Mouse (Mus musculus) lung, adult 2 months (tissue): ENCODE data around the gene Usp37. TPM values are rescaled to one million over a fixed set of nuclear protein-coding genes. Genes with fewer than 3 reads are reported as not detected.
A peak's percentile ranks its signal among the peaks of the same experiment; 100 is the strongest.

ENCODE experiments used
- DNase-seq: peaks from one replicate; pipeline ENCODE4 v3.0.0; 2022
- H3K4me1 ChIP-seq: fragments of 200-500 bp; 2 replicates; pipeline ENCODE4 v1.6.1; 2011; ENCODE audit warnings: low read length; ENCODE audit not compliant: control insufficient read depth, insufficient read depth
- H3K4me3 ChIP-seq: fragments of 200-500 bp; replicated peaks from 2 replicates; pipeline ENCODE3; 2011; ENCODE audit warnings: low read depth, mild to moderate bottlenecking, control low read depth, low read length; ENCODE audit errors: extremely low read depth
- CTCF ChIP-seq: fragments of 200-500 bp; IDR thresholded peaks from 2 replicates; pipeline ENCODE4 v1.5.1; 2011; ENCODE audit warnings: mild to moderate bottlenecking, low read length, control low read depth; ENCODE audit not compliant: insufficient read depth
- POLR2A ChIP-seq: fragments of 200-500 bp; IDR thresholded peaks from 2 replicates; pipeline ENCODE4 v1.6.1; 2011; ENCODE audit warnings: low read depth, mild to moderate bottlenecking, control low read depth, low read length, borderline replicate concordance; ENCODE audit errors: extremely low read depth
- WGBS: fragments of 180-500 bp; shearing (Covaris S2); methylation state at CpG from one replicate; pipeline ENCODE4 v1.1.7; 2018; 5-methylcytosine and 5-hydroxymethylcytosine counted together
- polyA plus RNA-seq: library from polyadenylated mRNA; depleted of rRNA; stranded (reverse); fragments of >200 nt; gene quantifications from 2 replicates; pipeline ENCODE4 v1.2.3, GENCODE M21; 2012; rRNA removed

Usp37 gene
- polyA plus RNA-seq, 1 experiment: 3.4 TPM

DNA sequence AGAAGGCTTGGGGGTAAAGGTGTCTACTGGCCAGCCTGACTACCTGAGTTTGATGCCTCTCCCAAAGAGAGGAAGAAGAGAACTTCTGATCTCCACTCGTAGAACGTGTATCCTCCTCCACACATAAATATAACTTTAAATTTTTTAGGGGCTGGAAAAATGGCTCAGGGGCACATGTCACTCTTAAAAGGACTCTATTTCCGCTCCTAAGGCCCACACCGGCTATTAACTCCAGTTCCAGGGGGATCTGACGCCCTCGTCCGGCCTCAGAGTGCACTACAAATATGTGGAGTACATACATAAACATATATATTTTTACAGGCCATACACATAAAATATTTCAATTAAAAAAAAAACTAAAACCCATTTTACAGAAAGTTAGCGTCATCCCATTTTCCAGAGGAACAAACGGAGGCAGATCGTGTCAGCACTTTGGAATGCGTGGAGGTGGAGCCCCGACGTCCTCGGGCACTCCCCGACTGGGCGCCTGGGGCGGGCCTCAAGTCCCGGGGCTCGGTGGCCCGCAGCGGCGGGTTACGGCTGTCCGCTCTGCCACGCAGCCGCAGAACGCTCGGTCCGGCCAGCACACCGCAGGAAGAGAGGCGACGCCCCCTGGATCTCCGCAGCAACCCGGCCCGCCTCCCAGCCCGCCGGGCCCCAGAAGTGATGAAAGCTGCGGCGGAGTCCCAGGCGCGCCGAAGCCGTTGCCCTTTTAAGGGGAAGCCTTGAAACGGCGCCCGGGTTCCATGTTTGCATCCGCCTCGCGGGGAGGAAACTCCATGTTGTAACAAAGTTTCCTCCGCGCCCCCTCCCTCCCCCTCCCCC, 152.9 kb downstream of the Usp37 start, which contains the start of gene Ctdsp1:
Gene Ctdsp1 (plus strand): TSS at position 586 of the 825 bp plus-strand sequence.
- peak within 1 kb of the TSS; percentile 93 for H3K4me3 ChIP-seq
- WGBS: 3% methylated on average over 51 of the region's 51 CpGs
- TF ChIP-seq CTCF (no peak), POLR2A (peak; percentile 54; the same call in 1 of the 2 replicates)
- peak; percentile 95 for DNase-seq
- H3K4me1 ChIP-seq: peaks cover 20% of the 10 kb centered on the region

GRCm38 (mm10) chr1:74390287-74390906, 153.7 kb downstream of the Usp37 start:
- WGBS: 5% methylated on average over 21 of the region's 21 CpGs
- Histone ChIP-seq H3K4me3 (peak overlapping the region; percentile 10), H3K4me1 (peaks cover 20% of the 10 kb centered on the region)
- DNase-seq: peak; percentile 71
- 0 out of 2 replicates have a peak, but pooled peaks have one; percentile 2 for TF ChIP-seq POLR2A
- peak; percentile 76 for TF ChIP-seq CTCF

DNA sequence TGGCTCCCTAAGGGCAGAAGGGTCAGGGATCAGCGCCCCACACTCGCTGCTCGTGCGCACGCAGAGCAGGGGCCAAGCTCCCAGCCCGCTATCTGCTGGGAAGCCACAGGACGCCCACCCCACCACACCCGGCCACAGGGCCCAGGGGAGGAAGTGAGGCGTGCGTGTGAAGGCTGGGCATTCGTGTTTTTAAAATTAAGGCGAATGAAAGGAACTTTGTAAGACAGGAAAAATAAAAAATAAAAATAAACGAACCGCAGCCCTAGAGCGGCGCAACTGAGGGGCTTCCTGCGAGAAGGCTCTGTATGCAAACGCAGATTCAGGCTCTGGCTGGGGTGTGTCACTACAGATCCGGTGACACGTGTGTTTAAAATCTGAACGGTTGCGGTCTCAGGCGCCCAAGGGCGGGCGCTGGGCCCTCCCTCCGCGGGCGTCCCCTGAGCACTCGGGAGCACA, 154.2 kb downstream of the Usp37 start:
- TF ChIP-seq POLR2A (peak; percentile 12; the same call in 1 of the 2 replicates), CTCF (no peak)
- 7% methylated on average over 29 of the region's 29 CpGs for WGBS
- Histone ChIP-seq H3K4me1 (peaks cover 20% of the 10 kb centered on the region), H3K4me3 (no peak overlapping the region)
- DNase-seq: peak; percentile 50

- H3K4me3 ChIP-seq: no peak overlapping the region
- H3K4me1 ChIP-seq: peaks cover 20% of the 10 kb centered on the region
- DNase-seq: no peak
- WGBS: 85% methylated on average over 7 of the region's 7 CpGs
- TF ChIP-seq CTCF: no peak
- no peak for TF ChIP-seq POLR2A
Measured at GRCm38 (mm10) chr1:74388398-74388920, 155.6 kb downstream of the Usp37 start.

DNA sequence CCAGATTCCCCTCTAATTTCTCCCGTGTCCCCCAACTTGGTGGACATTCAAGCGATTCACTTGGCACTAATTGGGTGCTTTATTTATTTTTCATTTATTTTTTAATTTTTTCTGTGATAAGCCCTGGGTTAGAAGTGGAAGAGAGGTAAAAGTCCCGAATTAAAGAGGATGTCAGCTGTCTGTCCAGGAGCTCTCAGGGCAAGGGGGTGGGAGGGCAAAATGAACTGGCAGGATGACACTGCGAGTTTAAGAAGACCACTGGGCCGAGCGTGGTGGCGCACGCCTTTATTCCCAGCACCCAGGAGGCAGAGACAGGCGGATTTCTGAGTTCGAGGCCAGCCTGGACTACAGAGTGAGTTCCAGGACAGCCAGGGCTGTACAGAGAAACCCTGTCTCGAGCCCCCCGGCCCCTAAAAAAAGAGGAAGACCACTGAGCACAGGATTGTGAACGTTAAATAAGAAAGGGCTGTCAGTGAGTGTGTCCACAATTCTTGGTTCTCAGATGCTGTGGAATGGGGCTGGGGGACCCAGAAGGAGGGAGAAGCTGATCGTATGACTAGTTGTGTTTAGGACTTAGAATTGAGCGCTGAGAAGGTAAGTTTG, 156.6 kb downstream of the Usp37 start:
- DNase-seq: no peak
- WGBS: 43% methylated on average over 15 of the region's 15 CpGs
- H3K4me1 ChIP-seq: peaks cover 15% of the 10 kb centered on the region
- H3K4me3 ChIP-seq: peak overlapping the region; percentile 65
- TF ChIP-seq CTCF: no peak
- no peak for TF ChIP-seq POLR2A

- TF ChIP-seq POLR2A (peak; percentile 73; the same call in 1 of the 2 replicates), CTCF (peak; percentile 22; the same call in 1 of the 2 replicates)
- Histone ChIP-seq H3K4me1 (peaks cover 15% of the 10 kb centered on the region), H3K4me3 (peak overlapping the region; percentile 65)
- peak; percentile 98 for DNase-seq
- WGBS: under 1% methylated on average over 26 of the region's 26 CpGs
Measured at GRCm38 (mm10) chr1:74386714-74387385, 157.2 kb downstream of the Usp37 start.

DNA sequence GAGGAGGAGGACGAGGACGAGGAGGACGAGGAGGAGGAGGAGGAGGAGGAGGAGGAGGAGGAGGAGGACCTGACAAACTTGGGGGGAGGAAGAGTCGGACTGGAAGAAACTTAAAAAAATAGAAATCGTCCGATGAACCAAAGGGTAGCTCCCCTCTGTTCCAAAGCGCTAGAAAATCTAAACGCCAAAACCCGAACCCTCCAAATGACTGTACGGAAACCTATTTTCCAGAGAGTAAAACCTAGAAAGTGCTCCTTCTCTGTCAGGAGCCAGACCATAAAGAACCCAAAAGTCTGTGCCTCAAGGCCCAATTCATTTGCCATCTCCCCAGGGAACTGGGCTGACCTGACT, 157.7 kb downstream of the Usp37 start:
- H3K4me1 ChIP-seq: peaks cover 15% of the 10 kb centered on the region
- 32% methylated on average over 8 of the region's 10 CpGs for WGBS
- DNase-seq: no peak
- TF ChIP-seq CTCF: no peak
- TF ChIP-seq POLR2A: no peak
- peak overlapping the region; percentile 65 for H3K4me3 ChIP-seq

DNA sequence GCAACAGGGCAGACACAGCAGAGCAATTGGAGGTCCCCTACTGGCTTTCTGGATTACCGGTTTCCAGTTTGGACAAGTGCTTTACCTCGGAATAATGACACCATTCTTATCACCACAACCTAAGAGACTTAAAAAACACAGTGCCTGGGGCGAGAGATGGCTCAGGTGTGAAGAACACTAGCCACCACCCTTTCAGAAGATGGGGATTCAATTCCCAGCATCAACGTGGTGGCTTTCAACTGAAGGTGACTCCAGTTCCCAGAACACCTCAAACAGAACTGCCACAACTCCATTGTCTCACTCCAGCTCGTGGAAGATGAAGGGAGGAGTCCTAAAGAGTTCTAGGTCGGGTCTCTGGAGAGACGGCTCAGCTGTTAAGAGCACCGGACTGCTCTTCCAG, 158.6 kb downstream of the Usp37 start:
- WGBS: 85% methylated on average over 8 of the region's 8 CpGs
- H3K4me1 ChIP-seq: peaks cover 15% of the 10 kb centered on the region
- no peak for DNase-seq
- TF ChIP-seq POLR2A (no peak), CTCF (no peak)
- no peak overlapping the region for H3K4me3 ChIP-seq

Other genes with a start within 250 kb of the Usp37 start
- gene Tmbim1, start 238.7 kb downstream of the Usp37 start, polyA plus RNA-seq: 567 and 655 TPM in 2 replicates
- 10.2 TPM in 2 replicates for gene Catip, start 182.2 kb downstream of the Usp37 start, polyA plus RNA-seq
- 33.3 and 41.8 TPM in 2 replicates for gene Slc11a1, start 169.1 kb downstream of the Usp37 start, polyA plus RNA-seq
- gene Ctdsp1, start 152.8 kb downstream of the Usp37 start, polyA plus RNA-seq: 197 and 200 TPM in 2 replicates
- 0.31 and 1.1 TPM in 2 replicates for gene Vil1, start 134.9 kb downstream of the Usp37 start, polyA plus RNA-seq
- 10.4 and 14.3 TPM in 2 replicates for gene Cnot9, start 38.2 kb downstream of the Usp37 start, polyA plus RNA-seq
- 0.58 and 0.62 TPM in 2 replicates for gene Plcd4, start 1.4 kb downstream of the Usp37 start, polyA plus RNA-seq
- 13.6 and 14.5 TPM in 2 replicates for gene Zfp142, start 44.0 kb upstream of the Usp37 start, polyA plus RNA-seq
- 10.4 and 17.5 TPM in 2 replicates for gene Bcs1l, start 44.0 kb upstream of the Usp37 start, polyA plus RNA-seq
- gene Rnf25, start 57.1 kb upstream of the Usp37 start, polyA plus RNA-seq: 37.6 and 51.0 TPM in 2 replicates
- gene Stk36, start 57.2 kb upstream of the Usp37 start, polyA plus RNA-seq: 17.4 and 18.7 TPM in 2 replicates
- 13.7 and 16.1 TPM in 2 replicates for gene Ttll4, start 117.5 kb upstream of the Usp37 start, polyA plus RNA-seq
- 16.9 and 25.4 TPM in 2 replicates for gene Cyp27a1, start 169.3 kb upstream of the Usp37 start, polyA plus RNA-seq
- gene Prkag3, start 204.9 kb upstream of the Usp37 start, polyA plus RNA-seq: 5.9 and 11.4 TPM in 2 replicates
- gene Wnt6, start 227.6 kb upstream of the Usp37 start, polyA plus RNA-seq: 0.55 and 0.65 TPM in 2 replicates
- gene Wnt10a, start 247.2 kb upstream of the Usp37 start, polyA plus RNA-seq: 0.08 and 2.6 TPM in 2 replicates